Mouse (Mus musculus): ENCODE results near the gene Sppl3.

GRCm38 (mm10) chr5:115060067-115060695 is 49.2 kb downstream of the Sppl3 start:
- TF ChIP-seq CTCF (IDR thresholded peaks at IDR 0.05; ENCODE audit: control insufficient read depth, insufficient read depth, insufficient replicate concordance, low read depth, low read length) (no peak), POLR2A (IDR thresholded peaks at IDR 0.05; ENCODE audit: control insufficient read depth, low read depth, low read length) (no peak)
